Mouse (Mus musculus): ENCODE measurements around the gene Chrm1. TPM values are rescaled to one million over a fixed set of nuclear protein-coding genes. Genes with fewer than 3 reads are reported as not detected.

Gene Chrm1
- total and polyA plus RNA-seq, 3 experiments: under 0.01 to 0.01 TPM; not detected in 1

GRCm38 (mm10) chr19:8691871-8692539 lies 28.4 kb downstream of the Chrm1 start:
- H3K27me3 ChIP-seq (ENCODE audit: control insufficient read depth in 1 of 2, insufficient read depth in 2 of 2, low read length in 2 of 2): peaks cover 2 to 7% of the 10 kb centered on the region in 2 experiments; a peak in 3 of 4 replicates
- TF ChIP-seq CHD1 (IDR thresholded peaks at IDR 0.05; ENCODE audit: low read depth, low read length): no peak
- no peak for TF ChIP-seq TBP (IDR thresholded peaks at IDR 0.05; ENCODE audit: low read depth, low read length)
- TF ChIP-seq MAFK (IDR thresholded peaks at IDR 0.05; ENCODE audit: borderline replicate concordance, low read depth, low read length): no peak
- TF ChIP-seq UBTF (IDR thresholded peaks at IDR 0.05; ENCODE audit: borderline replicate concordance, insufficient read depth, low read depth, low read length): no peak
- TF ChIP-seq ZC3H11A (IDR thresholded peaks at IDR 0.05; ENCODE audit: low read depth, low read length): no peak
- no peak for TF ChIP-seq E2F4 (IDR thresholded peaks at IDR 0.05; ENCODE audit: borderline replicate concordance, low read depth, low read length)
- TF ChIP-seq JUND (IDR thresholded peaks at IDR 0.05; ENCODE audit: low read depth, low read length): no peak
- no peak for TF ChIP-seq RCOR1 (IDR thresholded peaks at IDR 0.05; ENCODE audit: low read depth, low read length)
- no peak for TF ChIP-seq POLR2A (IDR thresholded peaks at IDR 0.05; ENCODE audit: control insufficient read depth in 1 of 2, insufficient read depth in 1 of 2, low read depth in 1 of 2, low read length in 2 of 2, poor library complexity in 1 of 2)
- no peak for TF ChIP-seq GABPA (IDR thresholded peaks at IDR 0.05; ENCODE audit: low read depth, low read length)
- no peak for TF ChIP-seq ETS1 (IDR thresholded peaks at IDR 0.05; ENCODE audit: low read depth, low read length)
- no peak for TF ChIP-seq BHLHE40 (IDR thresholded peaks at IDR 0.05; ENCODE audit: borderline replicate concordance, low read depth, low read length)
- no peak for TF ChIP-seq MXI1 (IDR thresholded peaks at IDR 0.05; ENCODE audit: low read depth, low read length)
- TF ChIP-seq NRF1 (IDR thresholded peaks at IDR 0.05; ENCODE audit: insufficient read depth, low read depth, low read length, poor library complexity, severe bottlenecking): no peak
- no peak for TF ChIP-seq USF1 (IDR thresholded peaks at IDR 0.05; ENCODE audit: low read depth, low read length)
- H3K79me2 ChIP-seq (ENCODE audit: control insufficient read depth, insufficient read depth, low read length, poor library complexity): no peaks in the 10 kb centered on the region
- H3K4me1 ChIP-seq (ENCODE audit: control insufficient read depth in 1 of 2, insufficient read depth in 2 of 2, low read length in 2 of 2): no peaks in the 10 kb centered on the region
- no peaks in the 10 kb centered on the region for H3K36me3 ChIP-seq (ENCODE audit: control insufficient read depth in 1 of 2, insufficient read depth in 2 of 2, low read length in 2 of 2)
- H3K9me3 ChIP-seq (replicated peaks; ENCODE audit: insufficient read depth, low read length): no peaks in the 10 kb centered on the region
- no peak overlapping the region for H3K4me3 ChIP-seq (ENCODE audit: control insufficient read depth in 1 of 2, insufficient read depth in 1 of 2, low read depth in 2 of 2, low read length in 2 of 2)
- H3K9ac ChIP-seq (ENCODE audit: control insufficient read depth, low read depth, low read length, poor library complexity, severe bottlenecking): no peak overlapping the region
- no peak overlapping the region for H3K27ac ChIP-seq (ENCODE audit: control insufficient read depth, low read depth, low read length)
- no peak for DNase-seq (ENCODE audit: low read depth, low spot score)

DNA sequence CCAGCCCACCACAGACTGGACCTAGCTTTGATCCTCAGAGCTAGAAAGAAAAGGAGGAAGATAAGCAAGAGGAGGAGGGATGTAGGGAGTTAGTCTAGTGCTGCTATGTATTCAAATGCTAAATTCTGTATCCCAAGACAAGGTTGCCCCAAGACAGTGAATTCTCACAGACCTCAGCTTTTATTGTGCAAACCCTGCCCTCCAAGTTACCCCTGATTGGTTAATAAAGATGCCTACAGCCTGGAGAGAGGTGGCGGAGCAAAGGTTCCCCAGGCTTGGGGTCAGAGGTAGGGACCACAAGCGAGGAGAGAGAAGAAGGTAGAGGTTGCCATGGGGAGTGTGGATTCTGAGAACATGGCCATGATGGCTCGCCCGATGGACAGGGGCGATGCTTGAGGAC lies 29.2 kb downstream of the Chrm1 start:
- no peak overlapping the region for H3K27ac ChIP-seq (ENCODE audit: control insufficient read depth, low read depth, low read length)
- H3K79me2 ChIP-seq (ENCODE audit: control insufficient read depth, insufficient read depth, low read length, poor library complexity): no peaks in the 10 kb centered on the region
- DNase-seq (ENCODE audit: low read depth, low spot score): no peak
- H3K9ac ChIP-seq (ENCODE audit: control insufficient read depth, low read depth, low read length, poor library complexity, severe bottlenecking): no peak overlapping the region
- H3K9me3 ChIP-seq (replicated peaks; ENCODE audit: insufficient read depth, low read length): no peaks in the 10 kb centered on the region
- peaks cover 2 to 7% of the 10 kb centered on the region in 2 experiments; a peak in 2 of 4 replicates for H3K27me3 ChIP-seq (ENCODE audit: control insufficient read depth in 1 of 2, insufficient read depth in 2 of 2, low read length in 2 of 2)
- TF ChIP-seq KAT2A (conservative IDR thresholded peaks at IDR 0.05; ENCODE audit: low read depth, low read length): no peak
- no peak for TF ChIP-seq TAL1 (IDR thresholded peaks at IDR 0.05; ENCODE audit: low read length)
- no peak for TF ChIP-seq JUND (IDR thresholded peaks at IDR 0.05; ENCODE audit: low read depth, low read length)
- TF ChIP-seq ZC3H11A (IDR thresholded peaks at IDR 0.05; ENCODE audit: low read depth, low read length): no peak
- TF ChIP-seq BHLHE40 (IDR thresholded peaks at IDR 0.05; ENCODE audit: borderline replicate concordance, low read depth, low read length): no peak
- no peak for TF ChIP-seq SMC3 (IDR thresholded peaks at IDR 0.05; ENCODE audit: low read depth, low read length)
- TF ChIP-seq ZMIZ1 (IDR thresholded peaks at IDR 0.05; ENCODE audit: low read depth, low read length): no peak
- TF ChIP-seq USF2 (IDR thresholded peaks at IDR 0.05; ENCODE audit: borderline replicate concordance in 1 of 2, insufficient read depth in 1 of 2, low read depth in 1 of 2, low read length in 2 of 2): no peak
- no peak for TF ChIP-seq MAZ (IDR thresholded peaks at IDR 0.05; ENCODE audit: low read depth, low read length)
- TF ChIP-seq UBTF (IDR thresholded peaks at IDR 0.05; ENCODE audit: borderline replicate concordance, insufficient read depth, low read depth, low read length): no peak
- H3K4me1 ChIP-seq (ENCODE audit: control insufficient read depth in 1 of 2, insufficient read depth in 2 of 2, low read length in 2 of 2): no peaks in the 10 kb centered on the region
- no peaks in the 10 kb centered on the region for H3K36me3 ChIP-seq (ENCODE audit: control insufficient read depth in 1 of 2, insufficient read depth in 2 of 2, low read length in 2 of 2)
- H3K4me3 ChIP-seq (ENCODE audit: control insufficient read depth in 1 of 2, insufficient read depth in 1 of 2, low read depth in 2 of 2, low read length in 2 of 2): no peak overlapping the region

Data from MEL (cell line).